Mouse (Mus musculus) olfactory bulb, adult 2 months (tissue): ENCODE measurements around the gene Def8. TPM values are rescaled to one million over a fixed set of nuclear protein-coding genes. Genes with fewer than 3 reads are reported as not detected.

Experiments used
- H3K27ac ChIP-seq: fragments of 200-500 bp; 2 replicates; pipeline ENCODE4 v1.5.1; 2012; ENCODE audit warnings: low read depth, low read length; ENCODE audit not compliant: insufficient read depth
- H3K4me1 ChIP-seq: fragments of 200-500 bp; 2 replicates; pipeline ENCODE4 v1.6.1; 2012; ENCODE audit warnings: low read length; ENCODE audit not compliant: control insufficient read depth, insufficient read depth
- H3K4me3 ChIP-seq: fragments of 200-500 bp; 2 replicates; pipeline ENCODE4 v1.5.1; 2012; ENCODE audit warnings: mild to moderate bottlenecking, low read depth, low read length, moderate library complexity; ENCODE audit not compliant: insufficient read depth
- CTCF ChIP-seq: fragments of 200-500 bp; IDR thresholded peaks from 2 replicates; pipeline ENCODE4 v1.5.1; 2012; ENCODE audit warnings: low read depth, mild to moderate bottlenecking, low read length, moderate library complexity; ENCODE audit not compliant: insufficient read depth
- POLR2A ChIP-seq: fragments of 200-500 bp; IDR thresholded peaks from 2 replicates; pipeline ENCODE4 v1.6.1; 2012; ENCODE audit warnings: mild to moderate bottlenecking, low read depth, low read length, moderate library complexity; ENCODE audit not compliant: insufficient read depth
- WGBS: fragments of 180-500 bp; shearing (Covaris S2); methylation state at CpG from one replicate; pipeline ENCODE4 v1.1.7; 2018; 5-methylcytosine and 5-hydroxymethylcytosine counted together
- polyA plus RNA-seq: library from polyadenylated mRNA; stranded (reverse); fragments of >200 nt; gene quantifications from 2 replicates; pipeline ENCODE4 v1.2.4, GENCODE M21; 2012; ENCODE audit warnings: low replicate concordance; ENCODE audit not compliant: missing spikeins, insufficient read depth, insufficient read length

Gene Def8
- polyA plus RNA-seq, 1 experiment = not detected

DNA sequence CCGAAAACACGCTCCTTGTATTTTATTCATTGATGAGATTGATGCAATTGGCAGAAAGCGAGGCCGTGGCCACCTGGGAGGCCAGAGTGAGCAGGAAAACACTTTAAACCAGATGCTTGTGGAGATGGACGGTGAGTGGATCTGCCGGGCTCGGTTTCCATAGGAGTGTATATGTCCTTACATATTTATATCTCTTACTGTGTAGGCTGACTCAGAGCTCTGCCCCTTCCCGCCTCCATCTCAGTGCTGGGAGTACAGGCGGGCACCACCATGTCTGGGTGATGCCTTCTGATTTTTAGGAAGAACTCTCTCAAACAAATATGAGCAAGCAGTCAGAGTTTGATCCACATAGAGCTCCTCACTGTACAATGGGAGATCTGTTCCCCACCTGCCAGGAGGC lies 69.6 kb downstream of the Def8 start:
- Histone ChIP-seq H3K4me3 (no peak overlapping the region), H3K4me1 (no peaks in the 10 kb centered on the region), H3K27ac (no peak overlapping the region)
- WGBS = 81% methylated on average over 9 of the region's 9 CpGs
- no peak for TF ChIP-seq CTCF
- TF ChIP-seq POLR2A = no peak

- 86% methylated on average over 4 of the region's 4 CpGs for WGBS
- no peak overlapping the region for H3K27ac ChIP-seq
- no peak for TF ChIP-seq CTCF
- no peak for TF ChIP-seq POLR2A
Observed at GRCm38 (mm10) chr8:123497699-123498098, 74.4 kb downstream of the Def8 start.

GRCm38 (mm10) chr8:123498963-123499362 lies 75.6 kb downstream of the Def8 start:
- TF ChIP-seq POLR2A (no peak), CTCF (no peak)
- Histone ChIP-seq H3K4me1 (peaks cover 8% of the 10 kb centered on the region), H3K27ac (no peak overlapping the region), H3K4me3 (no peak overlapping the region)
- WGBS = 84% methylated on average over 11 of the region's 11 CpGs

More at GRCm38 (mm10) chr8:123497699-123498098, 74.4 kb downstream of the Def8 start:
- peaks cover 8% of the 10 kb centered on the region for H3K4me1 ChIP-seq
- no peak overlapping the region for H3K4me3 ChIP-seq

DNA sequence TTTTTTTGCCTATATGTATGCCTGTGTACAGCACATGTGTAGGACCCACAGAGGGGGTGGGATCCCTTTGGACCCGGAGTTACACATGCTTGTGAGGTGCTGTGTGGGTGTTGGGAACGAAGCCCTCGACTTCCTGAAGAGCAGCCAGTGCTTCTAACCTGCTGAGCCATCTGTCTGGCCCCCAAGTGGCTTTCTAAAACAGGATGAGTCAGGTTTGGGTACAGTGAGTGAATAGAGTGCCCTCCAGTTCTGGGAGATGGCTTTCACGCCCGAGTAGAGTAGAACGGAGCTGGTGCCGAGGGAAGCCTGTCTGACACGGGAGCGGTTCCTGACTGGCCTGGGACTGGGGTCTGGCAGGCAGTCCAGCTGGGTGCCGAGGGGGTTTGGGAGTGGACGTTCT lies 76.2 kb downstream of the Def8 start:
- Histone ChIP-seq H3K4me1 (peaks cover 12% of the 10 kb centered on the region), H3K27ac (no peak overlapping the region), H3K4me3 (no peak overlapping the region)
- 69% methylated on average over 11 of the region's 11 CpGs for WGBS
- TF ChIP-seq CTCF (no peak), POLR2A (no peak)

DNA sequence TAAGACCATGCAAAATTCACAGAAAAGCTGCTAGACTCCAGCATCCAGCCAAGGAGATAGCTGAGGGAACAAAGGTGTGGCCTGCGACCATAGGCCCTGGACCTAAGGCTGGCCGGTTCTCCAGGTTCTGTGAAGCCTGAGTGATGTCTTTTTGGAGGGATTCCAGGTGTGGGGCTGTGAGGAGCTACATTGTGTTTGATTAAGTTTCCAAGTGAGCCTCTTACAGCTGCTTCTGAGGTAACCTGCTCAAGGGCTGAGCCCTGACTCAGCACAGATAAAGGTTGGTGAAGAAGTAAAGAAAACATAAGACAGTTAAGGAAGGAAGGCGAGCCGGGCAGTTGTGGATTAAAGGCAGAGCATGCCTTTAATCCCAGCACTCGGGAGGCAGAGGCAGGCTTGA lies 78.9 kb downstream of the Def8 start:
- Histone ChIP-seq H3K4me1 (peaks cover 26% of the 10 kb centered on the region), H3K27ac (no peak overlapping the region), H3K4me3 (no peak overlapping the region)
- TF ChIP-seq CTCF (no peak), POLR2A (no peak)
- WGBS = 83% methylated on average over 5 of the region's 5 CpGs

DNA sequence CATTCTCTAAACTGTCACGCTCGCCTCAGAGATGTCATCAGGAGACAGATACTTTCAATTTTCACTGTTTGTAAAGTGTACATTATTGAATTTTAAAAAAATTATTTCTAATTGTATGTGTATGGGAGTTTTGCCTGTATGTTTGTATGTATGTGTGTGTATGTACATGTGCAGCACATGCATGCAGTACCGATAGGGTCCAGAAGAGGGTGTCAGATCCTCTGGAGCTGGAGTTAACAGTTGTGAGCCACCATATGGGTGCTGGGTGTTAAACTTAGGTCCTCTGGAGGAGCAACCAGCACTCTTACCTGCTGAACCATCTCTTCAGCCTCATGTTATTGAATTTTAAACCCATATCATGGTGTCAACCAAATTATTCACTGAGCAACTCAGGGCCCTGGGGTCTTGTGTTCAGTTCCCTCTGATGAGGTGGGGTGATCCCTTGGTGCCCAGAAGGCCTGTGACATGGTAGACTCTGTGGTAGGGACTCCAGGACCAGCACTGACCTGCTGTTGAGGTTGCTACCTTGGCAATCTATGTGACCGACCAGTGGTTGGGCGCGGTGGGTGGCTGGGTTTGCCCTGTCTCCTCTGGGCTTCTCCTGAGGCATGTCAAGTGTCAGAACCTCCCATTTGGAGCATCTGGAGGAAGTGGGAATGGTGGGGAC lies 80.6 kb downstream of the Def8 start:
- TF ChIP-seq CTCF (no peak), POLR2A (no peak)
- 97% methylated on average over 6 of the region's 6 CpGs for WGBS
- H3K27ac ChIP-seq = no peak overlapping the region
- no peak overlapping the region for H3K4me3 ChIP-seq
- peaks cover 22% of the 10 kb centered on the region for H3K4me1 ChIP-seq

DNA sequence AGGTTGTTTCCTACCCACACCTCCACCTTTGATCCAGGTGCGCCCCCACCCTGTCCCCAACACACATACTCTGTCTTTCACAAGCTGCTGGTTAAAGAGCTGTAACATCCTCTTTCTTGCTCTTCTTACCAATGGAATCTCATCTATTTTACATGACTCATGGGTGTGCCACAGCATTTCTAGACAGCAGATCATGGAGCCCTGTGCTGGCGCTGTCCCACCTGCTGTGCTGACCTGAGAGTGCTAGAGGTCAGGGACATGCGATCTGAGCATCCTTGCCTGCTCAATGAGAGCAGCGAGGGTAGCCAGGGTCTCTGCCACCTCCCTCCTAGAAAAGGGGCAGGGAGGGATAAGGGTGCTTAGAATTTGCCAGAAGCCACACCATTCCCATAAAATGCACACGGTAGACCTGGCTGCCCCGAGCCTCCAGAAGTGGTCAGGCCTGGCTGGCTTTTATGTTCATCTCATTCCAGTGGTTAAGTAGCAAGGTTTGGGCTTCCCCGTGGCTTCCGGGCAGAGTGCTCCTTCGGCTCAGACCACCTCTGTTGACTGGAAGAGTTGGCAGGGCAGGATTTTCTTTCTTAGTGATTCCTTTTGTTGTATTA lies 81.4 kb downstream of the Def8 start:
- Histone ChIP-seq H3K4me3 (no peak overlapping the region), H3K27ac (no peak overlapping the region), H3K4me1 (peaks cover 20% of the 10 kb centered on the region)
- TF ChIP-seq POLR2A = no peak
- 87% methylated on average over 9 of the region's 9 CpGs for WGBS

DNA sequence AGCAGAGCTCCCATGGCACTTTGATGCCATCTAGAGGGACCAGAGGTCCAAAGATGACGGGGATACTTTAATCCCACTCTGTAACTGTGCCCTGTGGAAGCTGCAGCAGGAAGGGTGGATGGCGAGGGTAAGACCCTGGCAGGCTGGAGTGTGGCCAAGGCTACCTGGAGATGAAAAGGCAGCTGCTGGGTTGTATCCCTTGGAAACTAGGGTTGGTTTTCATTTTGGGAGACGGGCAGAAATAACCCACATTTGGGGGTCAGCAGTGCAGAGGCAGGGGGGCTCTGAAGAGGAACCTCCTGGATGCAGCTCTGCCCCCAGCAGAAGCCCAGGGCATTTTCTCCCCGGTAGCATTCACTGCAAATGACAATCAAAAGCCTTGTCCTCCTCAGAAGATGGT lies 81.9 kb downstream of the Def8 start:
- Histone ChIP-seq H3K4me3 (no peak overlapping the region), H3K27ac (no peak overlapping the region), H3K4me1 (peaks cover 18% of the 10 kb centered on the region)
- WGBS = 55% methylated on average over 4 of the region's 4 CpGs
- TF ChIP-seq CTCF (no peak), POLR2A (no peak)

GRCm38 (mm10) chr8:123505695-123506094 lies 82.4 kb downstream of the Def8 start:
- TF ChIP-seq POLR2A (no peak), CTCF (no peak)
- Histone ChIP-seq H3K4me3 (no peak overlapping the region), H3K27ac (no peak overlapping the region), H3K4me1 (peaks cover 18% of the 10 kb centered on the region)
- 52% methylated on average over 9 of the region's 9 CpGs for WGBS
